Mouse (Mus musculus) heart, postnatal 36 days (tissue): ENCODE measurements at regions not wholly inside any gene's neighbourhood (a gene's known extent, or its start where the extent isn't known, plus 50 kb on each side); places are given as distances from the start of the nearest gene placed in this dataset.

Source experiments
- DNase-seq, 2 experiments: peaks; one replicate each; pipeline ENCODE4 v3.0.0; 2021 to 2022
- intact Hi-C: fragments of 180-260 bp; cut with DNase I; formaldehyde crosslinking; loops from one replicate; pipeline ENCODE4 v1.15.1; 2025

DNA sequence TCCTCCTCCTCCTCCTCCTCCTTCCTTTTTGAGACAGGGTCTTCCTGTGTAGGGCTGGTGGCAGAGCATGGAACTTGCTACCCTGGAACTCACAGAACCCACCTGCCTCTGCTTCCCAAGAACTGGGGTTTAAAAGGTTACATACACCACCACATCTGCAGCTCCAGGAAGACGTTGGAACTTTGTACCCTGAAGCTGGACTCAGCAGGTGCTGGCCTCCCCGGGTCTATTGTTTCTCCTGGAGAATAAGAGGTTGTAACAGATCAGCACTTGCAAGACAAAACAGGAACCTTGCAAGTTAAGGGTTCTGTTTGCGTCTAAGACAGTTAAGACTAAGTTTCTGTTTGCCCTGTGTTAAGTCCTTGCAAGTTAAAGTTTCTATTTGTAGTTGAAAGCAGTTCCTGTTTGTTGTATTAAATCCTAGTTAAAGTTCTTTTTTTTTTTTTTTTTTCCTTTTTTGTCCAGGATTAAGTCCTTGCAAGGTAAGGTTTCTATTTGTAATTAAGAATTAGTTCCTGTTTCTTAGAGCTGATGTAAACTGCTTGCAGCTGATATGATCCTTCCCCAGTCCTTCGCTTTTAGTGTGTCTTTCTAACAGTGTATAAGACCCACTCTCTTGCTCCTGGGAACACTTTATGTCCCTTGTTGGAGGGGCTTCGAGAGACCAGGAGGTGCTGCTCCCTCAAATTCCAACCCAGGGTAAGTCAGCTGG is 55.0 kb upstream of the Sgk1 start:
- DNase-seq = no peak
- intact Hi-C loops = no loop called here

DNA sequence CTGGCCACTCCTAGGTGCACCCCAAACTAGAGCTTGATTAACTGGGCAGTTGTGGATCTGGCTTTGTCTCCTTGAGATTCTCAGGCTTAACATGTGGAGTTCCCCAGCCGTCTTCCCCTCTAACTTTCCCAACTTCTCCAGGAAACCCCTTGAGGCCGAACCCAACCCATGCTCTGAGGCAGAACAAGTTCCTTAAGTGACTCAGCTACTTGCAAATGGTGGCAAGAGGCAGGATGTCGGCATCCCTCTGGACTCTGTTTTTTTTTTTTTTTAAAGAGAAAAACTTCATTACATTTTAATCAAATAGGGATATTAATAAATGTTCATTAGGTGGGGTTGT is 54.5 kb upstream of the Sgk1 start:
- intact Hi-C loops = no loop called here
- DNase-seq = no peak

DNA sequence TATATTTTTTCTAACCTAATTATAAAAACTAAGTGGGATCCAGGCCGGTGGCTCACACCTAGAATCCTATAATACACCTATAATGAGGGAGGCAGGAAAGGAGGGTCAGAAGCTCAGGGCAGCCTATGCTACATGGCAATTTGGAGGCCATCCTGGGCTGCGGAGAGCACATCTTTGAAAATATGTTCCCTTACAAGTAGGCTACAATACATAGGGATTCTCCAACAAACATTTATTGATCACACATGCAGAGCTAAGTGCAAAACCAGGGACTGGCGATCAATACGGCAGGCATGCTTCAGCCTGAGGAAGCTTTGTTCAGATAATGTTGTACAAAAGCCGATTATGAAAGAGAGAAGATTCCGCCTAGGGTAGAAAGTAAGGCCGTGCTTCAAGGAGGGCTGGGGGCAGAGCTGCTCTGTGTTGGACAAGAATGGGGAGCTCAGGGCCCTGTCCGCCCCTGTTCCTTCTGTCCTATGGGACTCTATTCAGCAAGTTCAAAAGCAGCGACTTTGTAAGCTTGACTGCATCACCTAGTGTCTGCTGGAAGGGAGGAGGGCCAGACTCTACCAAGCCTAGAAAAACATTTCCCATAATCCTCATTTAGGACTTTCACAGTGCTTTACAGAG is 53.4 kb upstream of the Sgk1 start:
- no peak for DNase-seq
- intact Hi-C loops = no loop called here

DNA sequence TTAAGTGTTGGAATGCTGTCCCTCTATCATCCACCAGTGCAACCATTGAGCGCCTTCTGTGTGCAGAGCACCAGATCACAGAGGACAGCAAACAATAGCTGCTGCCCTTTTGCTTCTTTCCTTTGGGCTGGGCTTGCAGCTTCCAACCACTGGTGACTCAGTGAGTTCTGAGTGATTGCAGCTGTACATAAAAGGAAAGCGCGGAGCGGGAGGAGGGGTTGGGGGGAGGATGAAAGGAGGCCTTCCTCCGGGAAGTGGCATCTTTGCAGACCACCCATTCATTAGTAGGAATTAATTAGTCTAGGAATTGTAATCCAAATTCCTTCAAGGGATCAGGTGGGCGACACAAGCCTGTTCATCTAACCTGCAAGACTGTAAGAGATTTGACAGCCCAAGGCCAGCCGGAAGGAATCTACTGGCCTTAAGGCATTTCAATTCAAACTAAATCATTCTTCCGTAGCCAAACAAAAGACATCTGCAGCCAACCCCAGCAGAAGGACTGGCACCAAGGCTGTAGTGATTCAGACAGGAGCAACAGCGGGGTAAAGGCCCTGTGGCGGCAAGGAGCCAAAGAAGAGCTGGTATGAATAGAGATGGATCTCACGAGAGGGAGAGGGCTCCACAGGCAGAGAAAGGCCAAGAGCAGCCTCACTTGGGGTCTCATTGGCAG is 52.8 kb upstream of the Sgk1 start:
- intact Hi-C loops = no loop called here
- no peak for DNase-seq

DNA sequence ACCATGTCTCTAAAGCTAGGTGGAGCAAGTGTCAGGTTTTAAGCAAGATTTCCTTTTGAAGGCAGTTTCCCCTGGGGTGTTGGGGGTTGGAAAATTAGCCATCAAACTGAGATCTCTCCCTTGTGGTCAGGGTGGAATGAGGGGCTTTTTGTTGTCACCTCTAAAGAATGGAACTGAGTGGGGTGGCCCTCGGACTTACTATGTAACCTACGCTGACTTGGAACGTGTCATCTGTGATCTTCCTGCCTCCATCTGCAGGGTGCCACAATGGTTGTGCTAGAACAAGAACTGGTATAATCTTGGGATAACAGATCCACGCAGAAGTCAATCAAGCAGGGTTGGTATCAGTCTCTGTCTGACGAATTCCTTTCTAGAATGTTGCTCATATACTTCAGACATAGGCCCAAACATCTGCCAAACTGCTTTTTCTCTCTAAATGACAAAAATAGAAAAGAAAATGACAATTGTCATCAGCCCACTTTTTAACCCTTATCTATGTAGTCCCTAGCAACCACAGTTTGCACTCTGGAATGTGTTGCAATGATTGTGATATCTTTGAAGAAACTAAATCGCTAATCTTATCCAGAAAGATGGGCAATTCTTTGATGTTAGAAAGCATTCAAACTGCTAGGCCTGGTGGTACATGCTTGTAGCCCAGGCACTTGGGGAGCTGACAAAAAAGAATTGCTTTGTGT is 50.8 kb upstream of the Sgk1 start:
- intact Hi-C loops = no loop called here
- no peak for DNase-seq
